Mouse (Mus musculus): ENCODE data around the gene Polr2l.

- TF ChIP-seq CTCF (IDR thresholded peaks at IDR 0.05; ENCODE audit: low read depth) = no peak
- TF ChIP-seq EP300 (IDR thresholded peaks at IDR 0.05; ENCODE audit: low read depth) = no peak
These were observed 40.5 kb downstream of the Polr2l start for GRCm38 (mm10) chr7:141434464-141434863.

Data from liver, embryonic 14.5 days (tissue).